Mouse (Mus musculus) layer of hippocampus, adult 11-12 months (tissue): ENCODE measurements at regions not wholly inside any gene's neighbourhood (a gene's known extent, or its start where the extent isn't known, plus 50 kb on each side); places are given as distances from the start of the nearest gene placed in this dataset.
A peak's percentile ranks its signal among the peaks of the same experiment; 100 is the strongest.
"Not testable (repeated sequence)": the region's sequence is repeated elsewhere in the genome, so short reads cannot be mapped to it uniquely, and the experiment has no call there.

Experiments
- DNase-seq: peaks from one replicate; pipeline ENCODE4 v3.0.0; 2022; ENCODE audit warnings: low spot score

GRCm38 (mm10) chr13:111309848-111310692 lies 55.3 kb downstream of the Actbl2 start:
- peak; percentile 53 for DNase-seq

GRCm38 (mm10) chr13:111310693-111311045 lies 55.9 kb downstream of the Actbl2 start:
- no peak for DNase-seq

- DNase-seq: not testable (repeated sequence)
Measured at GRCm38 (mm10) chr13:111313506-111313905, 58.7 kb downstream of the Actbl2 start.

- not testable (repeated sequence) for DNase-seq
Measured at GRCm38 (mm10) chr13:111317876-111318275, 63.1 kb downstream of the Actbl2 start.

GRCm38 (mm10) chr13:111323206-111323605 lies 68.4 kb downstream of the Actbl2 start:
- no peak for DNase-seq

GRCm38 (mm10) chr13:111326096-111326665 lies 71.4 kb downstream of the Actbl2 start:
- no peak for DNase-seq

- DNase-seq: no peak
Measured at GRCm38 (mm10) chr13:111333035-111333434, 78.2 kb downstream of the Actbl2 start.

GRCm38 (mm10) chr13:111333851-111334250 lies 79.0 kb downstream of the Actbl2 start:
- DNase-seq: no peak

- no peak for DNase-seq
Measured at GRCm38 (mm10) chr13:111334258-111335052, 79.6 kb downstream of the Actbl2 start.

GRCm38 (mm10) chr13:111344981-111345380 lies 90.2 kb downstream of the Actbl2 start:
- no peak for DNase-seq

GRCm38 (mm10) chr13:111345486-111346440 lies 91.0 kb downstream of the Actbl2 start:
- DNase-seq: no peak

- no peak for DNase-seq
Measured at GRCm38 (mm10) chr13:111356520-111357456, 102.0 kb downstream of the Actbl2 start.

- no peak for DNase-seq
Measured at GRCm38 (mm10) chr13:111361456-111361855, 106.6 kb downstream of the Actbl2 start.

- DNase-seq: no peak
Measured at GRCm38 (mm10) chr13:111363176-111363739, 108.4 kb downstream of the Actbl2 start.

- no peak for DNase-seq
Measured at GRCm38 (mm10) chr13:111366871-111367270, 112.1 kb downstream of the Actbl2 start.

GRCm38 (mm10) chr13:111367620-111368019 lies 112.8 kb downstream of the Actbl2 start:
- DNase-seq: no peak

- no peak for DNase-seq
Measured at GRCm38 (mm10) chr13:111369916-111370315, 115.1 kb downstream of the Actbl2 start.

GRCm38 (mm10) chr13:111373281-111373680 lies 116.6 kb downstream of the Gpbp1 start:
- no peak for DNase-seq

- DNase-seq: no peak
Measured at GRCm38 (mm10) chr13:111373801-111374200, 116.1 kb downstream of the Gpbp1 start.
